Mouse (Mus musculus): ENCODE results near the gene Hck.

The Hck gene

GRCm38 (mm10) chr2:153090551-153091165, 17.6 kb upstream of the Hck start:
- peak; percentile 42 to 85 for DNase-seq (ENCODE audit: low spot score in 2 of 2)

- DNase-seq (ENCODE audit: low spot score in 2 of 2): no peak
These were observed 1.1 kb upstream of the Hck start for GRCm38 (mm10) chr2:153107046-153107766.

- DNase-seq (ENCODE audit: low spot score in 2 of 2): no peak
These were observed 466 bp upstream of the Hck start for GRCm38 (mm10) chr2:153107802-153108201.

GRCm38 (mm10) chr2:153109596-153109995, 1.3 kb downstream of the Hck start:
- DNase-seq (ENCODE audit: low spot score in 2 of 2): no peak

GRCm38 (mm10) chr2:153111298-153111697, 3.0 kb downstream of the Hck start:
- DNase-seq (ENCODE audit: low spot score in 2 of 2): no peak

- DNase-seq (ENCODE audit: low spot score in 2 of 2): no peak
These were observed 7.4 kb downstream of the Hck start for GRCm38 (mm10) chr2:153115679-153116081.

GRCm38 (mm10) chr2:153117051-153117486, 8.8 kb downstream of the Hck start:
- peak in 1 of 2 experiments; percentile 47 for DNase-seq (ENCODE audit: low spot score in 2 of 2)

- no peak for DNase-seq (ENCODE audit: low spot score in 2 of 2)
These were observed 11.2 kb downstream of the Hck start for GRCm38 (mm10) chr2:153119488-153119887.

GRCm38 (mm10) chr2:153120126-153120525, 11.9 kb downstream of the Hck start:
- peak in 1 of 2 experiments; percentile 42 for DNase-seq (ENCODE audit: low spot score in 2 of 2)

GRCm38 (mm10) chr2:153121821-153122615, 13.8 kb downstream of the Hck start:
- peak in 1 of 2 experiments; percentile 49 for DNase-seq (ENCODE audit: low spot score in 2 of 2)

GRCm38 (mm10) chr2:153122701-153123100, 14.4 kb downstream of the Hck start:
- DNase-seq (ENCODE audit: low spot score in 2 of 2): no peak

GRCm38 (mm10) chr2:153125875-153126274, 17.6 kb downstream of the Hck start:
- DNase-seq (ENCODE audit: low spot score in 2 of 2): no peak

- peak in 1 of 2 experiments; percentile 62 for DNase-seq (ENCODE audit: low spot score in 2 of 2)
These were observed 22.8 kb downstream of the Hck start for GRCm38 (mm10) chr2:153131019-153131418.

GRCm38 (mm10) chr2:153134237-153134636, 26.0 kb downstream of the Hck start:
- peak in 1 of 2 experiments; percentile 39 for DNase-seq (ENCODE audit: low spot score in 2 of 2)

GRCm38 (mm10) chr2:153136211-153136610, 27.9 kb downstream of the Hck start:
- no peak for DNase-seq (ENCODE audit: low spot score in 2 of 2)

- no peak for DNase-seq (ENCODE audit: low spot score in 2 of 2)
These were observed 30.9 kb downstream of the Hck start for GRCm38 (mm10) chr2:153139158-153139557.

- DNase-seq (ENCODE audit: low spot score in 2 of 2): peak in 1 of 2 experiments; percentile 38
These were observed 31.8 kb downstream of the Hck start for GRCm38 (mm10) chr2:153139996-153140613.

GRCm38 (mm10) chr2:153142620-153143199, 34.4 kb downstream of the Hck start:
- peak in 1 of 2 experiments; percentile 53 for DNase-seq (ENCODE audit: low spot score in 2 of 2)

- DNase-seq (ENCODE audit: low spot score in 2 of 2): no peak
These were observed 37.1 kb downstream of the Hck start for GRCm38 (mm10) chr2:153145346-153145745.

- DNase-seq (ENCODE audit: low spot score in 2 of 2): no peak
These were observed 39.0 kb downstream of the Hck start for GRCm38 (mm10) chr2:153147236-153147635.

- peak; percentile 55 to 80 for DNase-seq (ENCODE audit: low spot score in 2 of 2)
These were observed 39.4 kb downstream of the Hck start for GRCm38 (mm10) chr2:153147715-153148114.

All from spleen, postnatal 10 days (tissue).